Mouse (Mus musculus): ENCODE results near the gene Hgd. TPM values are rescaled to one million over a fixed set of nuclear protein-coding genes. Genes with fewer than 3 reads are reported as not detected.
A peak's percentile ranks its signal among the peaks of the same experiment; 100 is the strongest.
"Not testable (repeated sequence)": the region's sequence is repeated elsewhere in the genome, so short reads cannot be mapped to it uniquely, and the experiment has no call there.

Gene Hgd
- total and polyA plus RNA-seq, 2 experiments from 2014 or later, result 0.18 TPM; not detected in 1

- WGBS, result 38% methylated on average over 6 of the region's 6 CpGs
- no peak overlapping the region for H3K4me3 ChIP-seq (ENCODE audit: low read depth, low read length)
- DNase-seq (ENCODE audit: low spot score), result no peak
Observed at GRCm38 (mm10) chr16:37636107-37636506, 56.2 kb downstream of the Hgd start.

GRCm38 (mm10) chr16:37637802-37638201, 57.8 kb downstream of the Hgd start:
- ATAC-seq (ENCODE audit: insufficient read depth, low read depth) (no peak), DNase-seq (ENCODE audit: low spot score) (no peak)
- Histone ChIP-seq H3K9ac (replicated peaks; ENCODE audit: low read depth, low read length) (no peak overlapping the region), H3K4me1 (ENCODE audit: control insufficient read depth, insufficient read depth) (no peaks in the 10 kb centered on the region), H3K4me3 (ENCODE audit: low read depth, low read length) (no peak overlapping the region), H3K9me3 (replicated peaks; ENCODE audit: control insufficient read depth, low read length) (no peaks in the 10 kb centered on the region), H3K4me2 (ENCODE audit: low read depth, low read length) (no peak overlapping the region), H3K36me3 (replicated peaks; ENCODE audit: control insufficient read depth, insufficient read depth, low read length) (no peaks in the 10 kb centered on the region), H3K27ac (ENCODE audit: low read depth) (no peak overlapping the region), H3K27me3 (ENCODE audit: control insufficient read depth, insufficient read depth, low read length) (no peaks in the 10 kb centered on the region)
- TF ChIP-seq CTCF (IDR thresholded peaks at IDR 0.05; ENCODE audit: low read depth), result no peak
- no peak for TF ChIP-seq EP300 (IDR thresholded peaks at IDR 0.05; ENCODE audit: low read depth)

More at GRCm38 (mm10) chr16:37636107-37636506, 56.2 kb downstream of the Hgd start:
- no peaks in the 10 kb centered on the region for H3K27me3 ChIP-seq (ENCODE audit: control insufficient read depth, insufficient read depth, low read length)
- H3K27ac ChIP-seq (ENCODE audit: low read depth), result no peak overlapping the region
- H3K4me2 ChIP-seq (ENCODE audit: low read depth, low read length), result no peak overlapping the region
- no peak overlapping the region for H3K9ac ChIP-seq (replicated peaks; ENCODE audit: low read depth, low read length)
- H3K9me3 ChIP-seq (replicated peaks; ENCODE audit: control insufficient read depth, low read length), result no peaks in the 10 kb centered on the region
- TF ChIP-seq CTCF (IDR thresholded peaks at IDR 0.05; ENCODE audit: low read depth) (peak; percentile 66), EP300 (IDR thresholded peaks at IDR 0.05; ENCODE audit: low read depth) (no peak)
- no peaks in the 10 kb centered on the region for H3K36me3 ChIP-seq (replicated peaks; ENCODE audit: control insufficient read depth, insufficient read depth, low read length)
- ATAC-seq (ENCODE audit: insufficient read depth, low read depth), result no peak
- no peaks in the 10 kb centered on the region for H3K4me1 ChIP-seq (ENCODE audit: control insufficient read depth, insufficient read depth)

GRCm38 (mm10) chr16:37640522-37640921, 60.6 kb downstream of the Hgd start:
- not testable (repeated sequence) for H3K36me3 ChIP-seq (replicated peaks; ENCODE audit: control insufficient read depth, insufficient read depth, low read length); H3K4me2 ChIP-seq (ENCODE audit: low read depth, low read length); H3K27ac ChIP-seq (ENCODE audit: low read depth); H3K9me3 ChIP-seq (replicated peaks; ENCODE audit: control insufficient read depth, low read length); H3K4me1 ChIP-seq (ENCODE audit: control insufficient read depth, insufficient read depth); H3K4me3 ChIP-seq (ENCODE audit: low read depth, low read length); ATAC-seq (ENCODE audit: insufficient read depth, low read depth); DNase-seq (ENCODE audit: low spot score); H3K9ac ChIP-seq (replicated peaks; ENCODE audit: low read depth, low read length); H3K27me3 ChIP-seq (ENCODE audit: control insufficient read depth, insufficient read depth, low read length)

- no peak overlapping the region for H3K9ac ChIP-seq (replicated peaks; ENCODE audit: low read depth, low read length)
- peaks cover 35% of the 10 kb centered on the region for H3K36me3 ChIP-seq (replicated peaks; ENCODE audit: control insufficient read depth, insufficient read depth, low read length)
- H3K27me3 ChIP-seq (ENCODE audit: control insufficient read depth, insufficient read depth, low read length), result no peaks in the 10 kb centered on the region
- H3K4me3 ChIP-seq (ENCODE audit: low read depth, low read length), result no peak overlapping the region
- no peak overlapping the region for H3K27ac ChIP-seq (ENCODE audit: low read depth)
- H3K4me1 ChIP-seq (ENCODE audit: control insufficient read depth, insufficient read depth), result no peaks in the 10 kb centered on the region
- TF ChIP-seq EP300 (IDR thresholded peaks at IDR 0.05; ENCODE audit: low read depth) (no peak), CTCF (IDR thresholded peaks at IDR 0.05; ENCODE audit: low read depth) (no peak)
- DNase-seq (ENCODE audit: low spot score) (no peak), ATAC-seq (ENCODE audit: insufficient read depth, low read depth) (no peak)
- no peak overlapping the region for H3K4me2 ChIP-seq (ENCODE audit: low read depth, low read length)
- WGBS, result 91% methylated on average over 5 of the region's 5 CpGs
- no peaks in the 10 kb centered on the region for H3K9me3 ChIP-seq (replicated peaks; ENCODE audit: control insufficient read depth, low read length)
Observed at GRCm38 (mm10) chr16:37644486-37644885, 64.5 kb downstream of the Hgd start.

- no peak overlapping the region for H3K4me3 ChIP-seq (ENCODE audit: low read depth, low read length)
- DNase-seq (ENCODE audit: low spot score), result no peak
- no peaks in the 10 kb centered on the region for H3K27me3 ChIP-seq (ENCODE audit: control insufficient read depth, insufficient read depth, low read length)
- H3K4me2 ChIP-seq (ENCODE audit: low read depth, low read length), result no peak overlapping the region
- no peak for ATAC-seq (ENCODE audit: insufficient read depth, low read depth)
- H3K9ac ChIP-seq (replicated peaks; ENCODE audit: low read depth, low read length), result no peak overlapping the region
- TF ChIP-seq CTCF (IDR thresholded peaks at IDR 0.05; ENCODE audit: low read depth) (no peak), EP300 (IDR thresholded peaks at IDR 0.05; ENCODE audit: low read depth) (no peak)
- no peaks in the 10 kb centered on the region for H3K9me3 ChIP-seq (replicated peaks; ENCODE audit: control insufficient read depth, low read length)
- 88% methylated on average over 8 of the region's 8 CpGs for WGBS
- no peak overlapping the region for H3K27ac ChIP-seq (ENCODE audit: low read depth)
- peaks cover 35% of the 10 kb centered on the region for H3K36me3 ChIP-seq (replicated peaks; ENCODE audit: control insufficient read depth, insufficient read depth, low read length)
- no peaks in the 10 kb centered on the region for H3K4me1 ChIP-seq (ENCODE audit: control insufficient read depth, insufficient read depth)
Observed at GRCm38 (mm10) chr16:37645211-37645610, 65.3 kb downstream of the Hgd start.

GRCm38 (mm10) chr16:37645799-37646198, 65.8 kb downstream of the Hgd start:
- H3K27ac ChIP-seq (ENCODE audit: low read depth), result no peak overlapping the region
- H3K9ac ChIP-seq (replicated peaks; ENCODE audit: low read depth, low read length), result no peak overlapping the region
- H3K9me3 ChIP-seq (replicated peaks; ENCODE audit: control insufficient read depth, low read length), result no peaks in the 10 kb centered on the region
- H3K36me3 ChIP-seq (replicated peaks; ENCODE audit: control insufficient read depth, insufficient read depth, low read length), result peaks cover 35% of the 10 kb centered on the region
- no peak for TF ChIP-seq EP300 (IDR thresholded peaks at IDR 0.05; ENCODE audit: low read depth)
- TF ChIP-seq CTCF (IDR thresholded peaks at IDR 0.05; ENCODE audit: low read depth), result no peak
- WGBS, result 89% methylated on average over 3 of the region's 3 CpGs
- no peaks in the 10 kb centered on the region for H3K27me3 ChIP-seq (ENCODE audit: control insufficient read depth, insufficient read depth, low read length)
- no peaks in the 10 kb centered on the region for H3K4me1 ChIP-seq (ENCODE audit: control insufficient read depth, insufficient read depth)
- DNase-seq (ENCODE audit: low spot score), result no peak
- H3K4me2 ChIP-seq (ENCODE audit: low read depth, low read length), result no peak overlapping the region
- H3K4me3 ChIP-seq (ENCODE audit: low read depth, low read length), result no peak overlapping the region
- ATAC-seq (ENCODE audit: insufficient read depth, low read depth), result no peak
